Mouse (Mus musculus) B cell, adult 2 months (primary cell): Measurements from ENCODE around the gene Gm17387.

Source experiments
- DNase-seq, 2 experiments: peaks; one replicate each; pipeline ENCODE4 v3.0.0; 2022

Gene Gm17387

DNA sequence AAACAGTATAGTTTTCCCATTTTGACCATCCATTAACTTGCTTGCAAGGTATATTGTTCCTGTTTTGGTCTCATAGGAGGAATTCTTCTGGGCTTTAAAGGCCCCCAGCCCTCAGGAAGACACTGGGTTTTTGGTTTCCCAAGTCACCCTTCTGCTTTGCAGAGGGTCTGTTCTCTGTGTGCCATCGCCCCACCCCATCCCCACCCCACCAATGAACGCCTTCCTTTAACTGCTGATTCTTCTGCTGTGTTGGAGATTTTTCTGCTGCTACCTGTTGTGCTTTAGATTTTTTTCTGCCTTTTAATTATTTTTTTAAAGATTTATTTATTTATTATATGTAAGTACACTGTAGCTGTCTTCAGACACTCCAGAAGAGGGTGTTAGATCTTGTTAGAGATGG lies at the start of gene Gm17387:
TSS of gene Gm17387 (plus strand) at position 301 of the 400 bp plus-strand sequence.
- no peak for DNase-seq

DNA sequence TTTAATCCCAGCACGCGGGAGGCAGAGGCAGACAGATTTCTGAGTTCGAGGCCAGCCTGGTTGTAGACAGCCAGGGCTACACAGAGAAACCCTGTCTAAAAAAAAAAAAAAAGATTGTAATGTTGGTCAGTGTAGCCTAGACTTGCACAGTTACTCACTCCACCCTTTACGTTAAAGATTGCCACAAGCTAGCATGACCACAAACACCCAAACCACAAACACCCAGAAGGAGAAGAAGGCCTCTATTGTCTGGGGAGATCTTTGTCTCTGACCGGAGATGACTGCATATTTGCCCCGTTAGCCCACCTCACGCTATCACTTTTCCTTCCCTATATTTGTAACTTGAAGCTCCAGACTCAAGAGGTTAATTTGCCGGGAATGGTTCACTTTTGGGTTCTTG lies 47.2 kb upstream of the Gm17387 start:
- no peak for DNase-seq

DNA sequence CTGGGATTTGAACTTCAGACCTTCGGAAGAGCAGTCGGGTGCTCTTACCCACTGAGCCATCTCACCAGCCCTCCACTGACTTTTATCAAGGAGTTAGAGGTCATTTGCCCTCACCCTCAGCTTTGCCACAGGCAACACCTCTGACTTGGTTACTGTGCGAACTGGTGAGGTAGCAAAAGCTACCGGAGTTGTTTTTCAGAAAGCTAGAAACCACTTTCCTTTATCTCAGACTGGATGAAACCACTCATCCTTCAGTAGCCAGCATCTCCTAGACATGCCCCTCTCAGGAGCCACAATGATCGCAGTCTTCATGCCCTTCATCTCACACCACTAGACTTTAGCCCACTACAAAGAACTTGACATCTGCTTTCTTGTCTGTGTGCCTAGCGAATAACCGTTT lies 46.0 kb upstream of the Gm17387 start:
- DNase-seq = no peak

DNA sequence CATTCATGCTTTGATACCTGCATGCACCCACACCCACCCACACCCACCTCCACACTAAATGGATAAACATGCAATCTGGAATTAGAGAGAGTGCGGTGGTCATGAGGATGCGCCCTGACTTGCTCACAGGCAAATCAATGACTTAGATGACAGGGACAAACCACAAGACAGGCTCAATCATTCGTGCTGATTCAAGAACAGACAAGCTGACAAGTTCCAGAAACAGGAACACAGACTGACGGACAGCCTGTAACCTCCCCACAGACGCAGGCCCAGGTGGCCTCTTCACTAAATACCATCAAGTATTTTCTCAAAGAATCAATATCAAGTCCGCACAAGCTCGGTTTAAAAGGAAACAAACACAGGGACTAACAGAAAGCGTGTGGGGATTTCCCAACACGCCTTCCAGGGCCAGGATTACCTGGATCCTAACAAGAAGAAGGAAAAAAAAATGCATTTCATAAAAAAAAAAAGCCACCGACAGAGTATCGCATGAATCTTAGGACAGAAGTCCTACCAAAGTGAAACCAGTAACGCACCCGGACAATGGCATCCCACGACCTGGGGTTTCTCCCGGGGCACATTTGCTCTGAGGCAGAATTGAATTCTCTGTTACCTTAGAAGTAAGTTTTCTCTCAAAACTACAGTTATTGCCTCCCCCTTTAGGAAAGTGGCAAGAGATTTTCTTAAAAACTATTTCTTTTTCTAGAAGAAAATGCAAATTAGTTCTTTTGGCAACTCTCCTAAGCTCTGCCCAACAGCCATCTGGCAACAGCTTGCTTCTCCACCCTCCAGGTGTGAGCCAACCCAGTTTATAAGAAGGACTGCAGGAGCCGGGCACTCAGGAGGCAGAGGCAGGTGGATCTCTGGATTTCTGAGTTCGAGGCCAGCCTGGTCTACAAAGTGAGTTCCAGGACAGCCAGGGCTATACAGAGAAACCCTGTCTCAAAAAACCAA lies 41.5 kb upstream of the Gm17387 start:
- no peak for DNase-seq

DNA sequence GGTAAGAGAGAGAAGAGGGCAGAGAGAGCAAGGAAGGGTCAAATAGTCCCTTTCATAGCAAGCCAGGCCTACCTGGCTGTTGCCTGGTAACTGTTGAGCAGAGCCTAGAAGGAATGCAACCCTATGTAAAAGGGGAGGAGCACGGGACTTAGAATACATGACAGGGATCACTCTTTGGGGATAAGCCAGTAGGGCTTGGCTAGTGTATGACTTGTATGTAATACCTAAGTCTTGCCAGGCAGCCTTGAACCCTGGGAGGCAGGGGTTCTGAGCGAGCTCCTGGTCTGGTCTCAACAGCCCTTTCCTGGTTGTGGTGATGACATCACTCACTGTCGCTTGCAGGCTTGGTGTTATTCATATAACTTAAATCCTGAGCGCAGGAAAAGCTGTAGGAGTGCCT lies 39.9 kb upstream of the Gm17387 start:
- DNase-seq = no peak

DNA sequence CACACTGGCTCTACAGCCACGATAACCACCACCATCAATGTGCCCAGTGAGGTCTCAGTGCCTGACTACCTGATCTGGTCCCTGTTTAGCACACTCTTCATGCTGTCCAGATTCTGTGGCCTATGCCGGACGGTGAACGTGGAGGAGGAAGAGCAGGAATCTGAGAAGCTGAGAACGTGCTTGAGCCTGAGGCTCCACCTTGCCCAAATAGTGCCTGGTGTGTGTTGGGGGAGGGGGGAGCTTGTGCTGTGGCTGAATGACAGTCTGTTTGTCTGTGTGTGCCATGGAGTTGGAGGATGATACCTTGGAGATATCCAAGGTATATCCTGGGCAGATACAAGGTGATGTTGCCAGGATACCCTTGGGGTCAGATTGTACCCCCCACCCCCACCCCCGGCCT lies 38.7 kb upstream of the Gm17387 start:
- no peak for DNase-seq

DNA sequence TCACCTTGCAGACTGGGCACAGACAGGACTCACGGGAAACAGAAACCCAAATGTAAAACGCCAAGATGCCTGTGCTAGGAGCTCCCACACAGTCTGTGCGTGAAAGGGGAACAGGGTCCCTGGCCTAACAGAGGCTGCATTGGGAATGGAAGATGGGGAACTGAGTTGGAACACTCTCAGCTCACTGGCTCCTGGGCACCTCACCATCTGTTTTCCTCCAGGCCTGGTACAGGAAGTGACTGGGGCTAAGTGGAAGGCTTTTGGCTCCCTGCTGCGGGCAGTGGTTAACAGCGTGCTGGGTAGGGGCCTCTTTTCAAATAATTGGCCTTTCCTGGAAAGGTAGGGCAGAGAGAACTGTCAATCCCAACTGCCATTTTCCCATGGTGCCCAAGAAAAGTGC lies 38.3 kb upstream of the Gm17387 start:
- no peak for DNase-seq

DNA sequence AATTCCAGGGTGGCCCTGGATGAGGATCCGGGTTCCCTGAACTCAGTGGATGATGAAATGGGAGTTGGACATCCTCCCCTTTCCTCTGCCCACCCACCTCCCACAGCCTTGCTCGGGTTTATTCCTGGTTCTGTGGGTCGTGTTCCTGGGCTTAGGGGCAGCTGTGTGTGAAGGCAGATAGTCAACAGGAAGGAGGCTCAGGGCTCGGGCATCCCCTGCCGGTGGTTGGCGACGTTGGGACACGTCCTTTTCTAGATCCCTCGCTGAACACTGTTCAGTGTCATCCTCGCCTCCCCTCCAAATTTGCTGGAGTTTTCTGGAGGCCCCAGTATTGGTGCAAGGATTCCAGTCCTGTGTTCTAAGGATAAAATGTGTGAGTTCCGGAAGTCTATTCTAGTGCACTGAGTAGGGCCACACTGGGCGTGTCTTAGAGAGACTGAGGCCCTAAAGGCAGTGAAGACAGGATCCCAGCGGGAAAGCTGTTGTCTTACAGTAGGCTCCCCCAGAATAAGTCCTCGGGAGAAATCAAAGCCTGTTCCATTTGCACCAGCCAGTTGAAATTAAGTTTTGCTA lies 37.7 kb upstream of the Gm17387 start:
- DNase-seq = peak in 1 of 2 experiments; percentile 12

DNA sequence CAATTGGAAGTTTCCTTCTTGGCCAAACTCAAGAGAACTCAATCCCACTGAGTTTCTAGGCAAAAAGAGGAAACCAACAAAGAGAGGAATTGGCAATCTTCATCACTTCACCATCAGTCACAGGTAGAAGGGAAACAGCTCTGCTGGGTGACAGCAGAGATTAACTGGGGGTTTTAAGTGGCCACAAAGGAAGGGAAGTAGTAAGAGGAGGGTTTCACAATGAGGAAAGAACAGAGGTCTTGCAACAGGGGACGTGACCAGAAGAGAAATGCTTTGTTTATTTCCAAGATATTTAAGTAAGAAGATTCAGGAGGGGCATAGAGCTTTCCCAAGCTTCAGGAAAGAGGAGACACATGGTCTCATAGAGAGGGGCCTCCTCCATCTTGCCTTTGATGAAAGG lies 31.1 kb upstream of the Gm17387 start:
- no peak for DNase-seq

DNA sequence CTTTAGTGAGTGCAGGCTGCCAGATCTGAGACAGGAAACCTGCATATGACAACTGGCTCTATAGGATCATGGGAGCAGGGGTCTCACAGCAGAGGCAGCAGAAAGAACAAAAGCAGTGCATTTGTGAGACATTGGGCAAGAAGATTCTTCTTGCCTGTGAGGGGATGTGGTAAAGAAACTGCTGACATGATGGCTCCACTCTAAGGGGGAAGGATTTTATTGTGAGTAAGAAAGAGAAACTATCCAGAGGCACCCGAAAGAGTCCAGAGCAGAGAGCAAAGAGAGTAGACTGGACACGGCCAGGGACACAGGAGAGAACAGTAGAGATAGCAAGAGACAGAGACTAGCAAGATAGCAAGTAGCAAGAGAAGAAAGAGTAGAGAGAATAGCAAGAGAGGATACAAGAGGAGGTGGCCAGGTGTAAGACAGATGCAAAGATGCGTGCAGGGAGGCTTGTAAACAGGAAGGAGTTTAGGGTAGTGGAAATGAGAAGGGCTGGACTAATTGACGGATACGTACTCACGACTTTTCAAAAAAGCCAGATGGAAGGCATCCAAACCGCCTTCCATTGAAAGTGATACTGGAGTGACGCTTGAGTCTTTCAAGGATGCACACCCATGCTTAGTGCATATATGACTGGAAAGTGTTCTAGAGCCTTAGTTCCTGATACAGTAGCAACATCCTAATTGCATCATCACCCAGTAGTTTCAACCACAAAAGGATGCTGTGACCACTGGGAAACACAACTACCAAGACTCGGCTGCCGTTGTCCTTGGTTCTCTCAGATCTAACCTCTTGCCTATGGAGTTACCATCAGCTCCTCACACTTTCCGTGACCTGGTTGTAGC lies 29.9 kb upstream of the Gm17387 start:
- DNase-seq = no peak

DNA sequence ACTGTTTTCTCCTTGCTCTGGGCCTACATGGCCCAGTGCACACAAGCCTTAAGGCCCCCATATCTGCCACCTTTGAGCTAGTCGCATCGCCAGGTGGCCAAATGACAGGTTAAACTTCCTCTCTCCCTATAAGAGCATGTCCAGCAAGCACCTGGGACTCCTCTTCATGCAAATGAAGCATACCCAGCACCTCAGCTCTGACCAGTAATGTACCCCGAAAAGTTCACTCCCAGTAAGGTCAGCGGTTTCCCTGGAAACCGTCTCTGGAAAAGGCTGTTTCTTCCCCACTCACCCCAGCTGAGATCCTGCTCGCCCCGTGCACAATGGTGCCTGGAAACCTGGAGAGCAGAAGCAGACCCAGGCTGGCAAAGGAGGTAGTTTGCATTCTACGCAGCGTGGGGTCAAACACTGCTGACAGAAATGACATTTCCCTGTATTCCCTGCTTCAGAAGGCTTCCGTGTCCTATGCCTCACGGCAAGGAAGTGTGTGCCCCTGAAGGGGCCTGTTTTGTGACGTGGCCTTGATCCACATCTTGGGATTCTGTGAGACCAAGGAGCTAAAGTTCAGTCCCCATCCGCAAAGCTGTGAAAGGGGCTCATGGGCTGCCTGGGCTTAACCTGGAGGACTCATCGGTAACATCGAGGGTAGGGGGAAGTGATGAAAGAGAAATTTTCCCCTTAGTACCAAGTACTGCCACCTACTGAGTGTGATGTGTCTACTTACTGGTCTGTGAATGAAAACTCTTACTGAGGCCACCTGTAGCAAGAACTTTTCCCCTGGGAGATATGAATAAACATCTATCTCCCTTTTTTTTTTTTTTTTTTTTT lies 27.8 kb upstream of the Gm17387 start:
- DNase-seq = no peak

DNA sequence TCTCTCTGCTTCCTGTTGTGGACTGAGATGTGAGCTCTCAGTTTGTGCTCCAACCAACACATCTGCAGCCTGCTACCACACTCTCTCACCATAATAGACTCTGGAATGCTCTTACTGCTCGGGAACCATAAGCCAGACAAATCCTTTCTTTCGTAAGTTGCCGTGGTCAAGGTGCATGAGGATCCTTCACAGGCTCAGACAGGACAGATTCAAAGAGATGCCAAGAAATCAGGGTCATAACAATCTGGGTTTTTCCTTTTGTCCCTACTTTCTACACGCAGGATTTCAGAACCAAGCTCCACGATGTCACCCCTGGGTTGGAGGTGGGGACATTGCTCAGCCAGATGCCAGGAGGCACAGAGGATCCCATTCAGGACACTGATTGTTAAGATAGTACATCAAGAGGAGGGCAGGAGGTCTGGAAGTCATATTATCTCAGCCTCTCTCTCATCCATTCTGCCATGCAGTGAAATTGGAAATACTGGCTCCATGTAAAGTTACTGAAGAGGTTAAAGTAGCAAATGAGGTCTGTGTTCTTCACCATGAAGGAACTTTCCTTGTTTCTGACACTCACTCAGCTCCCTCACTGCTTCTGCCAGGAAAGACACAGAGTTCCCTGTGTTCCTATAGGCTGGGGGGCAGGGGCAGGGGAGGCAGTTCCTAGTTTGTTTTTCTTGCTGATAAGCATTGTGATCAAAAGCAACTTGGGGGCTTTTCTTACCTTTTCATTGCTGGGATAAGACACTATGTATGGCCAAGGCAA lies 25.5 kb upstream of the Gm17387 start:
- no peak for DNase-seq

DNA sequence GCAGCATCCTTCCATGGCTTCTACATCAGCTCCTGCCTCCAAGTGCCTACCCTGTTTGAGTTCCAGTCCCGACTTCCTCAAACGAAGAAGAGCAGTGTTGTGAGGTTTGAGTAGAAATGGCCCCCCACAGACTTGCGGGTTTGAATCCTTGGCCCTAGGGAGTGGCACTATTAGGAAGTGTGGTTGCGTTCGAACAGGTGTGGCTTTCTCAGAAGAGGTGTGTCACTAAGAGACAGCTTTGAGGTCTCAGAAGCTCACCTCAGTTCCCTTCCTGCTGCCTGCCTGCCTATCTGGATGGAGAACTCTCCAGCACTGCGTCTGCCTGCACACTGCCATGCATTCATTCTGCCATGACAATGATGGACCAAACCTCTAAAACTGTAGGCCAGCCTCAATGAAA lies 22.5 kb upstream of the Gm17387 start:
- DNase-seq = no peak

DNA sequence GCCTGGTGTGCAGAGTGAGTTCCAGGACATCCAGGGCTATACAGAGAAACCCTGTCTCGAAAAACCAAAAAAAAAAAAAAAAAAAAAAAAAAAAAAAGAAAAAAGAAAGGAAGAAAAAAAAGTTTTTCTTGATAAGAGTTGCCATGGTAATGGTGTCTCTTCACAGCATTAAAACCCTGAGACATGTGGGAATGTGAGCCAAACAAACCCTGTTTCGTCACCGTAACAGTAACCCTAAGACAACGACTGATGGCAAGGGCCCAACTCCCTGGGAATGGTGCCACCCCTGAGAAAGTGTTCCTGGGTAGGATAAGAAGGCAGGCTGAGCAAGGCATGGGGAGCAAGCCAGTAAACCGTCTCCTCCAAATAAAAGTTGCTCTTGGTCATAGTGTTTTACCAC lies 22.0 kb upstream of the Gm17387 start:
- no peak for DNase-seq

DNA sequence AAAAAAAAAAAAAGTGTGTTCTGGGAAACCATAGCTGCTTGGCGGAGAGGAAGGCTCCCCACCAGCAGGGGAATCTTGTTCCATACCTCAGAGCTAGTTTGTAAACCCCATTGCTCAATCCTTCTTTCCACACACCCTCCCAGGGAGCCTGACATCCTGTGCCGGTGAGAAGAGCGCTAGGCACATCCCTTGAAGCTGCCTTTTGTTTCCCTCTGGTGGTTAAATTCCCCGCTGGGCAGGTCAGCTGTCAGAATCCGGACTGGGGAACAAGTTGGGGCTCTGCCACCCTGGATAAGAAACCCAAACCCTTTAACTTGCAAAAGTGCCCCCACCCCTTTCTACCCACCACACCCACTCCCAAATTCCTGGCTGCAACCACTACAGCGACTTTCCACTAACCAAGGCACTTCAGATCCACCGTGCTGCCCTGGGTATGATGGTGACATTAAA lies 20.6 kb upstream of the Gm17387 start:
- no peak for DNase-seq

DNA sequence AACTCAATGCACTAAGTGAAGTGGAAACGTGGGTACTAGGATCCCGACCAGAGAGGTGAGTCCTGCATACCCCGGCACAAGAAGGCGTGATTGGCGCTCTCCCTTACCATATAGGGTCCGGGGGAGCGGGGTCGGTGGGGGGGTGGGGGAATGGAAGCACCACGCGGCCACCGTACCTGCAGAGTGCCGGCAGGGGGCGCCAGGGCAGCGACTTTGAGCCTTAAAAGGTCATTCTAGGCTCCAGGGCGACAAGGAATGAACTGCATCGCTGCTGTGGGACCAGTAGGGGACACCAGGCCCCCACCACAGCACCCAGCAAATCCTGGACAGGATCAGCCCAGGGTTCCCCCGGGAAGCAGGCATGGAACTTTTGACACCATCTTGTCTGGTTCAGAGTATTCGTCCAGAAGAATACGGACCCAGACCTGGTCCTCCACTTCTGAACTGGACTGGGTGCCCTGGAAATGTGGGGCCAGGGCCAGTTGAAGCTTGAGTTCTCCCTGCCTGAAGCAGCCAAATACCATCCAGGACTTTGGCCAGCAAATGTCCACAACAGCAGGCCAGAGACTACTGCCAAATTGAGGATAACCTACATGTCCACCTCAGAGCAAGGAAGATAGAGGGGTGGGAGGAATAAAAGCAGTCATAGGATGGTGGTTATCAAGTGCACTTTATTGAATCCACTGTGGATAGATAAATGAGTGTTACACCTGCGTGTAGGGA lies 19.8 kb upstream of the Gm17387 start:
- peak; percentile 80 to 82 for DNase-seq

DNA sequence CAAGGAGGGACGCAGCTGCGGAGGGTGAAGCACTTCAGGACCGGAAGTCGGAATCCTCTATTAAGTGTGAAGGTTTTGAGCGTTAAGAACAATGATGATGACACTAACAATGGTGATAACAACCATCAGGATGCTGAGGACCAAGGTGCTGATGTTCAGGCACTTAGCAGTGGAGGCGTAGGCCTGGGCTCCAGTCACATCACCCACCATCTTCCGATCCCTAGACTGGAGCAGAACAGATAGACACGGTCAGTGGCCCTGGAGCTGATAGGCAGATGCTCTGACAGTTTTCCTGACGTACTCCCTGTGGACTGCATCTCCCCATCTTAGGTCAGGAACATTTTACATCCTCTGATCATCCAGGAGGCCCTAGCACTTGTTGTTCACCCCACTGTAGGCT lies 19.3 kb upstream of the Gm17387 start:
- no peak for DNase-seq

DNA sequence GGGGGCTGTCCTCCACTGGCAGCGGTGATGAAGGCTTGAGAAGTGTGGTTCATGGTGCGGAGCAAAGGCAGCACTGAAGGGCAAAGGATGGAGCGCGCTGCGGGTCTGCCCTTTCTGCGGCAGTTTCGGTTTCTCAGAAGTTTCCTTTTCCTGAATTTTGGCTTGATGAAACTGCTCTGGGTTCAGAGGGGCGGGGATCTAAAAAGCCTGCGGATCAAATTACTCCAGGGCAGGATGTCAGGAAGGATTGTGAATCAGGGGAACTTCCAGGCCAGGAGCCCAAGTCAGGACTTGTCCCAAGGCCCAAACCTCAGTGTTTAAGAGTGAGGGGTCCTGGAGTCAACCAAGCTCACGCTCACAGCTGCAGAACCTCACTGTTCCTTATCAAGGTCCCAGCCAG lies 18.3 kb upstream of the Gm17387 start, which contains the start of gene Ifitm3:
TSS of gene Ifitm3 (minus strand) at position 178 of the 400 bp plus-strand sequence.
- DNase-seq = peak; percentile 5 to 7

DNA sequence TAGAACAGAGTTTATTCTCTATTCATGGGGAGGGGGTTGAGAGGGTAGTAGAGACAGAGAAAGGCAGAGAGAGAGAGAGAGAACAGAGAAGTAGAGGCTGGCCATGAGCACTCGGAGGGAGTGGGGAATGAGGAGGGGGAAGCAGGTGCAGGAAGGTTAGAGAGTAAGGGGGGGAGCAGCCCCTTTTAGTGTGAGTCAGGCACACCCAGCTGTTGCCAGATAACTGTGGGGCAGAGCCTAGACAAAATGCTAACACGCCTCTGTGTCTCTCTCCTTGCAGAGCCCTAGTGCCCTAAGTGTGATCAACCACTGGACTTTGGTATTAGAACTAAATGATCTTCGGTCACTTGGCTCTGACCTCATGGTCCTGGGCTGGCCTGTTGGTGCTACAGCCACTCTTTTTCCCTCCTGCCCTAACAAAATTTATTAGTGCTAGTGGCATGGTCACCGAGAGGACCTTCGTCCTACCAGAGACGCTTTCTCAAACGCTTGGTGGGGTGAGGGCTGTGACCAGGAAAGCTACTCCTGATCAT lies 17.6 kb upstream of the Gm17387 start:
- no peak for DNase-seq
